Mouse (Mus musculus) heart, embryonic 11.5 days (tissue): ENCODE data around the gene Immp2l. TPM values are rescaled to one million over a fixed set of nuclear protein-coding genes. Genes with fewer than 3 reads are reported as not detected.

Experiments used
- ATAC-seq: fragments of 200-750 bp; cut with Nextera tagmentation; replicated peaks from 2 replicates; pipeline ENCODE4 v1.8.0; 2017; ENCODE audit warnings: moderate library complexity; ENCODE audit not compliant: insufficient number of reproducible peaks, low FRiP score, low TSS enrichment
- H3K27ac ChIP-seq: fragments of 300-500 bp; sonication (generic); 2 replicates; pipeline ENCODE4 v1.5.1; 2014; ENCODE audit warnings: mild to moderate bottlenecking, low read depth, low read length
- H3K27me3 ChIP-seq: fragments of 300-500 bp; sonication (generic); 2 replicates; pipeline ENCODE4 v1.6.1; 2014; ENCODE audit warnings: mild to moderate bottlenecking, low read length, mixed read lengths; ENCODE audit not compliant: control insufficient read depth, insufficient read depth
- H3K36me3 ChIP-seq: fragments of 300-500 bp; sonication (generic); 2 replicates; pipeline ENCODE4 v1.6.1; 2014; ENCODE audit warnings: mild to moderate bottlenecking, low read length, moderate library complexity, mixed read lengths; ENCODE audit not compliant: control insufficient read depth, insufficient read depth
- H3K4me1 ChIP-seq: fragments of 300-500 bp; sonication (generic); 2 replicates; pipeline ENCODE4 v1.6.1; 2014; ENCODE audit warnings: low read length; ENCODE audit not compliant: control insufficient read depth, insufficient read depth
- H3K4me2 ChIP-seq: fragments of 300-500 bp; sonication (generic); 2 replicates; pipeline ENCODE4 v1.6.1; 2014; ENCODE audit warnings: mild to moderate bottlenecking, moderate library complexity
- H3K4me3 ChIP-seq: fragments of 300-500 bp; sonication (generic); 2 replicates; pipeline ENCODE4 v1.5.1; 2014; ENCODE audit warnings: low read depth, low read length
- H3K9ac ChIP-seq: fragments of 300-500 bp; sonication (generic); 2 replicates; pipeline ENCODE4 v1.6.1; 2014; ENCODE audit warnings: mild to moderate bottlenecking, low read depth, low read length, moderate library complexity
- H3K9me3 ChIP-seq: fragments of 300-500 bp; sonication (generic); replicated peaks from 2 replicates; pipeline ENCODE4 v1.6.1; 2016; ENCODE audit warnings: low read length; ENCODE audit not compliant: control insufficient read depth
- WGBS: fragments of 180-500 bp; shearing (Covaris S2); extraction: QIAGEN DNeasy Blood & Tissue Kit; methylation state at CpG from one replicate; pipeline ENCODE4 v1.1.7; 2014; ENCODE audit not compliant: insufficient replicate concordance; 5-methylcytosine and 5-hydroxymethylcytosine counted together
- polyA plus RNA-seq: library from polyadenylated mRNA; unstranded; fragments of >200 nt; fragmentation: Nextera tagmentation; extraction: Ambion mirVana; gene quantifications from 2 replicates; pipeline ENCODE4 v1.2.1, GENCODE M21; 2014

Gene Immp2l
- polyA plus RNA-seq, 1 experiment from 2014 or later = 8.2 TPM

GRCm38 (mm10) chr12:41950726-41951125 is 926.8 kb downstream of the Immp2l start:
- WGBS = 83% methylated on average over 2 of the region's 2 CpGs
- Histone ChIP-seq H3K36me3 (no peaks in the 10 kb centered on the region), H3K4me1 (no peaks in the 10 kb centered on the region), H3K4me3 (no peak overlapping the region), H3K4me2 (no peak overlapping the region), H3K9ac (no peak overlapping the region), H3K27ac (no peak overlapping the region), H3K27me3 (no peaks in the 10 kb centered on the region), H3K9me3 (no peaks in the 10 kb centered on the region)
- ATAC-seq = no peak

DNA sequence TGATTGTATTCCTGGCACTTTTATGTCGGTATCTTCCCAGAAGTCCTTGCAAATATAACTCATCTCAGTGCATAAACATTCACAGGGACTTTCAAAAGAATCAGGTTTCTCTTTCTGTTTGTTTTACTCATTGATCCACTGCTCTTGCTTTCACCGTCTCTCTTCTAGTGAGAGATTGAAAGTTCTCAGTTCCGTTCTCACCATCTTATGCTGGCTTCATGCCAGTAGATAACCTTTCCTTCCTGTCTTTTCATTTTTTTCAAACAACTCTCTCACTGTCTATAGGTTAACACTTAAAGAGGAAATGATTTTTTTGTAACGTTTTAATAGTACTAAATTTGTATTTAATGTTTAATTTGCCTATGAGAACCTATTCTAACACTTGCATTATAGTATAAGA is 937.1 kb downstream of the Immp2l start:
- Histone ChIP-seq H3K4me2 (no peak overlapping the region), H3K27me3 (no peaks in the 10 kb centered on the region), H3K36me3 (no peaks in the 10 kb centered on the region), H3K4me3 (no peak overlapping the region), H3K27ac (no peak overlapping the region), H3K9me3 (no peaks in the 10 kb centered on the region), H3K9ac (no peak overlapping the region), H3K4me1 (no peaks in the 10 kb centered on the region)
- 40% methylated on average over 4 of the region's 4 CpGs for WGBS
- no peak for ATAC-seq

DNA sequence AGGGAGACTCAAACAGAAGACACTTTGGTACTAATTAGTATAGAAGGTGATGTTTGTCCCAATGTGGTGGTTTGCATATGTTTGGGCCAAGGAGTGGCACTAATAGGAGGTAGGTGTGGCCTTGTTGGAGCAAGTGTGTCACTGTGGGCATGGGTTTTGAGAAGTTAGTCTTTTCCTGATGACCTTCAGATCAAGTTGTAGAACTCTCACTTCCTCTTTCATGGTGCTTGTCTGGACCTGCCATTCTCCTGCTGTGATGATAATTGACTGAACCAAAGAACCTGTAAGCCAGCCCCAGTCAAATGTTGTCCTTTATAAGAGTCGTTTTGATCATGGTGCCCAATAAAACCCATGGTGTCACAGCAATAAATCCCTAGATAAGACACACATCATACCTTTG is 967.5 kb downstream of the Immp2l start:
- Histone ChIP-seq H3K27ac (no peak overlapping the region), H3K36me3 (no peaks in the 10 kb centered on the region), H3K4me3 (no peak overlapping the region), H3K9ac (no peak overlapping the region), H3K4me2 (no peak overlapping the region), H3K4me1 (no peaks in the 10 kb centered on the region), H3K9me3 (no peaks in the 10 kb centered on the region), H3K27me3 (no peaks in the 10 kb centered on the region)
- ATAC-seq = no peak
- 68% methylated on average over 1 of the region's 1 CpGs for WGBS
